Mouse (Mus musculus): Measurements from ENCODE around the gene Med12l.
"Not testable (repeated sequence)": the region's sequence is repeated elsewhere in the genome, so short reads cannot be mapped to it uniquely, and the experiment has no call there.

Med12l gene

GRCm38 (mm10) chr3:59022971-59023370, 17.3 kb downstream of the Med12l start:
- no peak for DNase-seq (ENCODE audit: low read depth, low spot score)

GRCm38 (mm10) chr3:59024531-59025192, 19.0 kb downstream of the Med12l start:
- no peak for DNase-seq (ENCODE audit: low read depth, low spot score)

- DNase-seq (ENCODE audit: low read depth, low spot score), result no peak
Observed at GRCm38 (mm10) chr3:59025193-59025535, 19.5 kb downstream of the Med12l start.

GRCm38 (mm10) chr3:59028696-59029095, 23.1 kb downstream of the Med12l start:
- DNase-seq (ENCODE audit: low read depth, low spot score), result no peak

- DNase-seq (ENCODE audit: low read depth, low spot score), result no peak
Observed at GRCm38 (mm10) chr3:59030986-59031385, 25.4 kb downstream of the Med12l start.

GRCm38 (mm10) chr3:59041487-59041886, 35.9 kb downstream of the Med12l start:
- no peak for DNase-seq (ENCODE audit: low read depth, low spot score)

GRCm38 (mm10) chr3:59054834-59055535, 49.4 kb downstream of the Med12l start:
- DNase-seq (ENCODE audit: low read depth, low spot score), result no peak

- peak; percentile 86 for DNase-seq (ENCODE audit: low read depth, low spot score)
Observed at GRCm38 (mm10) chr3:59059022-59059541, 53.5 kb downstream of the Med12l start.

GRCm38 (mm10) chr3:59060131-59060530, 54.5 kb downstream of the Med12l start:
- no peak for DNase-seq (ENCODE audit: low read depth, low spot score)

GRCm38 (mm10) chr3:59062141-59062540, 56.5 kb downstream of the Med12l start:
- DNase-seq (ENCODE audit: low read depth, low spot score), result no peak

- DNase-seq (ENCODE audit: low read depth, low spot score), result no peak
Observed at GRCm38 (mm10) chr3:59063431-59063830, 57.8 kb downstream of the Med12l start.

- DNase-seq (ENCODE audit: low read depth, low spot score), result no peak
Observed at GRCm38 (mm10) chr3:59065937-59066336, 60.3 kb downstream of the Med12l start.

- DNase-seq (ENCODE audit: low read depth, low spot score), result no peak
Observed at GRCm38 (mm10) chr3:59066558-59067294, 61.1 kb downstream of the Med12l start.

GRCm38 (mm10) chr3:59069071-59069470, 63.4 kb downstream of the Med12l start:
- DNase-seq (ENCODE audit: low read depth, low spot score), result not testable (repeated sequence)

GRCm38 (mm10) chr3:59077278-59077677, 71.7 kb downstream of the Med12l start:
- DNase-seq (ENCODE audit: low read depth, low spot score), result no peak

- DNase-seq (ENCODE audit: low read depth, low spot score), result no peak
Observed at GRCm38 (mm10) chr3:59078585-59078984, 73.0 kb downstream of the Med12l start.

GRCm38 (mm10) chr3:59079327-59079726, 73.7 kb downstream of the Med12l start:
- peak; percentile 84 for DNase-seq (ENCODE audit: low read depth, low spot score)

- peak; percentile 18 for DNase-seq (ENCODE audit: low read depth, low spot score)
Observed at GRCm38 (mm10) chr3:59080293-59080916, 74.8 kb downstream of the Med12l start.

GRCm38 (mm10) chr3:59080919-59081318, 75.3 kb downstream of the Med12l start:
- DNase-seq (ENCODE audit: low read depth, low spot score), result no peak

- no peak for DNase-seq (ENCODE audit: low read depth, low spot score)
Observed at GRCm38 (mm10) chr3:59092702-59093101, 87.1 kb downstream of the Med12l start.

GRCm38 (mm10) chr3:59097421-59097820, 91.8 kb downstream of the Med12l start:
- DNase-seq (ENCODE audit: low read depth, low spot score), result no peak

- no peak for DNase-seq (ENCODE audit: low read depth, low spot score)
Observed at GRCm38 (mm10) chr3:59098540-59098939, 92.9 kb downstream of the Med12l start.

Measured in mesoderm, embryonic 11.5 days (tissue).